Mouse (Mus musculus): Measurements from ENCODE around the gene Rcbtb1. TPM values are rescaled to one million over a fixed set of nuclear protein-coding genes. Genes with fewer than 3 reads are reported as not detected.

Rcbtb1 gene
- total and polyA plus RNA-seq, 3 experiments = 26.0 to 41.7 (median 31.7) TPM

GRCm38 (mm10) chr14:59178649-59179048 lies 22.4 kb upstream of the Rcbtb1 start, which contains the start of gene Gm5142:
Gene Gm5142 (minus strand): TSS chr14:59178749.
- H3K79me2 ChIP-seq (replicated peaks; ENCODE audit: control insufficient read depth, extremely low read depth, insufficient read depth, poor library complexity, severe bottlenecking) = no peaks in the 10 kb centered on the region
- no peak within 1 kb of the TSS for H3K4me3 ChIP-seq (replicated peaks in 1 of 3; ENCODE audit: low read depth in 2 of 3, low read length in 2 of 3, poor library complexity in 1 of 3)
- peaks cover 0 to 4% of the 10 kb centered on the region in 2 experiments; a peak in 2 of 4 replicates for H3K4me1 ChIP-seq (ENCODE audit: control insufficient read depth in 1 of 2, insufficient read depth in 2 of 2)
- dilution Hi-C loops (cut with MboI; ENCODE audit: extremely low pct_ligation_motif_present, extremely low pct_unique_long_range_greater_than_20kb, low sequenced_read_pairs) (no loop called here), in situ Hi-C loops (cut with MboI; ENCODE audit: low pct_ligation_motif_present, low pct_unique_long_range_greater_than_20kb, low sequenced_read_pairs) (no loop called here)
- no peak within 1 kb of the TSS for H3K27ac ChIP-seq (ENCODE audit: insufficient read depth, low read depth)
- no peak for DNase-seq (ENCODE audit: extremely low read depth)
- no peaks in the 10 kb centered on the region for H3K9me3 ChIP-seq (replicated peaks; ENCODE audit: low read length)
- TF ChIP-seq USF2 (conservative IDR thresholded peaks at IDR 0.05; ENCODE audit: low read depth, low read length) = no peak
- no peak for TF ChIP-seq EP300 (IDR thresholded peaks at IDR 0.05; ENCODE audit: low read length)
- no peak for TF ChIP-seq JUN (IDR thresholded peaks at IDR 0.05; ENCODE audit: insufficient read depth, low read depth, low read length)
- no peak for TF ChIP-seq MAZ (IDR thresholded peaks at IDR 0.05; ENCODE audit: low read depth, low read length)
- no peak for TF ChIP-seq USF1 (IDR thresholded peaks at IDR 0.05; ENCODE audit: low read depth, low read length)
- no peak for TF ChIP-seq POLR2AphosphoS2 (IDR thresholded peaks at IDR 0.05; ENCODE audit: low read depth, low read length)
- TF ChIP-seq RAD21 (IDR thresholded peaks at IDR 0.05; ENCODE audit: low read depth, low read length) = no peak
- no peak for TF ChIP-seq ZKSCAN1 (IDR thresholded peaks at IDR 0.05; ENCODE audit: borderline replicate concordance, low read depth, low read length)
- no peak for TF ChIP-seq TCF12 (IDR thresholded peaks at IDR 0.05; ENCODE audit: low read depth, low read length)
- no peak for TF ChIP-seq MAX (IDR thresholded peaks at IDR 0.05; ENCODE audit: low read length)
- TF ChIP-seq MXI1 (IDR thresholded peaks at IDR 0.05; ENCODE audit: low read depth, low read length) = no peak
- TF ChIP-seq ZNF384 (IDR thresholded peaks at IDR 0.05; ENCODE audit: low read depth, low read length) = no peak
- H3K4me2 ChIP-seq (ENCODE audit: insufficient read depth, low read depth, poor library complexity, severe bottlenecking) = no peak within 1 kb of the TSS
- H3K36me3 ChIP-seq (replicated peaks in 1 of 2; ENCODE audit: control insufficient read depth in 1 of 2, insufficient read depth in 1 of 2, low read length in 1 of 2) = no peaks in the 10 kb centered on the region
- H3K27me3 ChIP-seq (replicated peaks) = no peaks in the 10 kb centered on the region
- H3K9ac ChIP-seq (ENCODE audit: insufficient read depth, low read depth) = no peak within 1 kb of the TSS

- H3K4me3 ChIP-seq (replicated peaks in 1 of 3; ENCODE audit: low read depth in 2 of 3, low read length in 2 of 3, poor library complexity in 1 of 3) = no peak overlapping the region
- peaks cover 0 to 14% of the 10 kb centered on the region in 2 experiments; a peak in 2 of 4 replicates for H3K4me1 ChIP-seq (ENCODE audit: control insufficient read depth in 1 of 2, insufficient read depth in 2 of 2)
- H3K9ac ChIP-seq (ENCODE audit: insufficient read depth, low read depth) = no peak overlapping the region
- H3K27me3 ChIP-seq (replicated peaks) = no peaks in the 10 kb centered on the region
- in situ Hi-C loops (cut with MboI; ENCODE audit: low pct_ligation_motif_present, low pct_unique_long_range_greater_than_20kb, low sequenced_read_pairs) (no loop called here), dilution Hi-C loops (cut with MboI; ENCODE audit: extremely low pct_ligation_motif_present, extremely low pct_unique_long_range_greater_than_20kb, low sequenced_read_pairs) (no loop called here)
- DNase-seq (ENCODE audit: extremely low read depth) = no peak
- no peaks in the 10 kb centered on the region for H3K79me2 ChIP-seq (replicated peaks; ENCODE audit: control insufficient read depth, extremely low read depth, insufficient read depth, poor library complexity, severe bottlenecking)
- no peak overlapping the region for H3K27ac ChIP-seq (ENCODE audit: insufficient read depth, low read depth)
- no peak for TF ChIP-seq ZNF384 (IDR thresholded peaks at IDR 0.05; ENCODE audit: low read depth, low read length)
- TF ChIP-seq JUND (conservative IDR thresholded peaks at IDR 0.05; ENCODE audit: low read depth, low read length) = no peak
- no peak for TF ChIP-seq ETS1 (conservative IDR thresholded peaks at IDR 0.05; ENCODE audit: low read depth, low read length)
- TF ChIP-seq ELF1 (IDR thresholded peaks at IDR 0.05; ENCODE audit: low read depth, low read length) = no peak
- TF ChIP-seq TCF12 (IDR thresholded peaks at IDR 0.05; ENCODE audit: low read depth, low read length) = no peak
- TF ChIP-seq POLR2AphosphoS2 (IDR thresholded peaks at IDR 0.05; ENCODE audit: low read depth, low read length) = no peak
- no peak for TF ChIP-seq KAT2A (IDR thresholded peaks at IDR 0.05; ENCODE audit: insufficient replicate concordance, low read length)
- TF ChIP-seq NELFE (IDR thresholded peaks at IDR 0.05; ENCODE audit: low read depth, low read length) = no peak
- no peak for TF ChIP-seq IRF4 (IDR thresholded peaks at IDR 0.05; ENCODE audit: low read depth, low read length)
- TF ChIP-seq ZC3H11A (IDR thresholded peaks at IDR 0.05; ENCODE audit: low read depth, low read length) = no peak
- TF ChIP-seq USF2 (conservative IDR thresholded peaks at IDR 0.05; ENCODE audit: low read depth, low read length) = no peak
- no peak for TF ChIP-seq BHLHE40 (IDR thresholded peaks at IDR 0.05; ENCODE audit: low read depth, low read length)
- no peak for TF ChIP-seq SMC3 (IDR thresholded peaks at IDR 0.05; ENCODE audit: low read depth, low read length)
- TF ChIP-seq EP300 (IDR thresholded peaks at IDR 0.05; ENCODE audit: low read length) = no peak
- TF ChIP-seq CTCF (conservative IDR thresholded peaks at IDR 0.05 in 1 of 2, IDR thresholded peaks at IDR 0.05 in 1 of 2; ENCODE audit: low read depth in 2 of 2, low read length in 2 of 2) = no peak
- no peaks in the 10 kb centered on the region for H3K36me3 ChIP-seq (replicated peaks in 1 of 2; ENCODE audit: control insufficient read depth in 1 of 2, insufficient read depth in 1 of 2, low read length in 1 of 2)
- H3K9me3 ChIP-seq (replicated peaks; ENCODE audit: low read length) = no peaks in the 10 kb centered on the region
- H3K4me2 ChIP-seq (ENCODE audit: insufficient read depth, low read depth, poor library complexity, severe bottlenecking) = no peak overlapping the region
These were observed 18.3 kb upstream of the Rcbtb1 start for GRCm38 (mm10) chr14:59182732-59183131.

Measured in CH12.LX (cell line).